Mouse (Mus musculus): ENCODE measurements at regions not wholly inside any gene's neighbourhood (a gene's known extent, or its start where the extent isn't known, plus 50 kb on each side); places are given as distances from the start of the nearest gene placed in this dataset.
A peak's percentile ranks its signal among the peaks of the same experiment; 100 is the strongest.

- DNase-seq: no peak
Observed at GRCm38 (mm10) chr11:84701319-84702175, 117.8 kb downstream of the Mrm1 start.

- DNase-seq: no peak
Observed at GRCm38 (mm10) chr11:84697521-84697920, 121.8 kb downstream of the Mrm1 start.

GRCm38 (mm10) chr11:84692638-84693037 lies 126.7 kb downstream of the Mrm1 start:
- peak in 1 of 2 experiments; percentile 14 for DNase-seq

- DNase-seq: no peak
Observed at GRCm38 (mm10) chr11:84691410-84692148, 127.7 kb downstream of the Mrm1 start.

GRCm38 (mm10) chr11:84686473-84686872 lies 132.8 kb downstream of the Mrm1 start:
- DNase-seq: no peak

GRCm38 (mm10) chr11:84684325-84684724 lies 135.0 kb downstream of the Mrm1 start:
- DNase-seq: no peak

- no peak for DNase-seq
Observed at GRCm38 (mm10) chr11:84682931-84683330, 136.4 kb downstream of the Mrm1 start.

GRCm38 (mm10) chr11:84676377-84677078 lies 142.8 kb downstream of the Mrm1 start:
- DNase-seq: no peak

- no peak for DNase-seq
Observed at GRCm38 (mm10) chr11:84672841-84673473, 146.4 kb downstream of the Mrm1 start.

- peak; percentile 4 to 5 for DNase-seq
Observed at GRCm38 (mm10) chr11:84671585-84671984, 146.2 kb upstream of the Lhx1 start.

- no peak for DNase-seq
Observed at GRCm38 (mm10) chr11:84667711-84668110, 142.4 kb upstream of the Lhx1 start.

GRCm38 (mm10) chr11:84664258-84664657 lies 138.9 kb upstream of the Lhx1 start:
- no peak for DNase-seq

GRCm38 (mm10) chr11:84661981-84662380 lies 136.6 kb upstream of the Lhx1 start:
- peak; percentile 45 to 84 for DNase-seq

GRCm38 (mm10) chr11:84660877-84661276 lies 135.5 kb upstream of the Lhx1 start:
- DNase-seq: no peak

GRCm38 (mm10) chr11:84659370-84659937 lies 134.1 kb upstream of the Lhx1 start:
- no peak for DNase-seq

- DNase-seq: no peak
Observed at GRCm38 (mm10) chr11:84653481-84653880, 128.1 kb upstream of the Lhx1 start.

GRCm38 (mm10) chr11:84648899-84649298 lies 123.6 kb upstream of the Lhx1 start:
- DNase-seq: no peak

GRCm38 (mm10) chr11:84647104-84647503 lies 121.8 kb upstream of the Lhx1 start:
- no peak for DNase-seq

GRCm38 (mm10) chr11:84643107-84643372 lies 117.7 kb upstream of the Lhx1 start:
- no peak for DNase-seq

GRCm38 (mm10) chr11:84642300-84643106 lies 117.2 kb upstream of the Lhx1 start:
- peak; percentile 13 to 48 for DNase-seq

GRCm38 (mm10) chr11:84641601-84642000 lies 116.3 kb upstream of the Lhx1 start:
- no peak for DNase-seq

- DNase-seq: no peak
Observed at GRCm38 (mm10) chr11:84638353-84638752, 113.0 kb upstream of the Lhx1 start.

Measured in kidney, postnatal 36 days (tissue).